Mouse (Mus musculus) liver, adult 2 months (tissue): ENCODE measurements around the gene Tmem100.

Experiments
- CTCF ChIP-seq: fragments of 200-500 bp; IDR thresholded peaks from 2 replicates; pipeline ENCODE4 v1.5.1; 2011; ENCODE audit warnings: low read depth, low read length, control low read depth
- POLR2A ChIP-seq: fragments of 200-500 bp; IDR thresholded peaks from 2 replicates; pipeline ENCODE4 v1.6.1; 2011; ENCODE audit warnings: low read length, control low read depth; ENCODE audit not compliant: insufficient read depth; ENCODE audit errors: extremely low read depth

- no peak for TF ChIP-seq CTCF
- TF ChIP-seq POLR2A = no peak
Observed at GRCm38 (mm10) chr11:90032807-90033206, 2.7 kb downstream of the Tmem100 start.
